Mouse (Mus musculus): ENCODE data around the gene Hvcn1. TPM values are rescaled to one million over a fixed set of nuclear protein-coding genes. Genes with fewer than 3 reads are reported as not detected.
"Not testable (repeated sequence)": the region's sequence is repeated elsewhere in the genome, so short reads cannot be mapped to it uniquely, and the experiment has no call there.

The Hvcn1 gene
- polyA plus RNA-seq, 1 experiment from 2014 or later, result 1.8 TPM

DNA sequence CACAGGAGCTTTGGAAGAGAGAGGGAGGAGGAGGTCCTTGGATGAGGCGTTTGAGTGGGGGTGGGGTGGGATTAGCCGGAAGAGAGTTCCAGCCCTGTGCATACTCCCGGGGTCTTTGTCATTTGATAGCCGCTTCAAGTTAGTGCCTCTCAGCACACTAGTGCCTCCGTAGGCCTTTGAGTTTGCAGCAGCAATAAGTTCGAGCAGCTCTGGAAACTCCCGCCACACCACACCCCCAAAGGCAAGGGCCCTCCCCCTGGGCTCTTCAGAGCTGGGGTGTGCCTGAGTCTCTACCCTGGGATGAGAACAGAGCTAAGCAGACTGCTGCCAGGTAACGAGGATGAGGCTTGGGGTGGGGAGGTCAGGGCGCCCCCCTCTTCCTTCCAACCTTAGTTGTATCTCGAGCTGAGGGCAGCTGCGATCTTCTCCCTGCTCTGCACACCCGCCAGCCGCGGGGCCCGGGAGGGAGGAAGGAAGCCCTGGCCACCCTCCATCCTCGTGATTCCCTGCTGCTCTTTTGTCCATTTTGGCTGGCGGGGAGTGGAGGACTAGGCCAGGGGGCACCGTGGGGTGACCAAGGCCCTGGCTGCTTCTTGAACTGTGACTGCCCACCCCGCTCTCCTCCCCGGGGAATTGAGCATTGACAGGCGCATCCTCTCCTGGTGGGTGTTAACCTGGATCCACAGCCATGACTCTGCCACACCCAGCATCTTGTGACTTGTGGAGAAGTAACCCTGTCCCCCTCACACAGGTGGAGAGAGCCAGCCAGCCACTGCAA lies 3.2 kb downstream of the Hvcn1 start:
- H3K27me3 ChIP-seq, result no peaks in the 10 kb centered on the region
- H3K27ac ChIP-seq, result no peak overlapping the region
- peak overlapping the region; percentile 51; the same call in 1 of the 2 replicates for H3K9ac ChIP-seq
- peaks cover 12% of the 10 kb centered on the region for H3K4me1 ChIP-seq (replicated peaks)
- no peak; the same call in 1 of the 2 replicates for ATAC-seq (ENCODE audit: low FRiP score)
- H3K9me3 ChIP-seq, result no peaks in the 10 kb centered on the region
- no peaks in the 10 kb centered on the region for H3K36me3 ChIP-seq
- peak overlapping the region; percentile 20 for H3K4me3 ChIP-seq
- WGBS, result 4% methylated on average over 21 of the region's 21 CpGs
- H3K4me2 ChIP-seq, result peak overlapping the region; percentile 43

DNA sequence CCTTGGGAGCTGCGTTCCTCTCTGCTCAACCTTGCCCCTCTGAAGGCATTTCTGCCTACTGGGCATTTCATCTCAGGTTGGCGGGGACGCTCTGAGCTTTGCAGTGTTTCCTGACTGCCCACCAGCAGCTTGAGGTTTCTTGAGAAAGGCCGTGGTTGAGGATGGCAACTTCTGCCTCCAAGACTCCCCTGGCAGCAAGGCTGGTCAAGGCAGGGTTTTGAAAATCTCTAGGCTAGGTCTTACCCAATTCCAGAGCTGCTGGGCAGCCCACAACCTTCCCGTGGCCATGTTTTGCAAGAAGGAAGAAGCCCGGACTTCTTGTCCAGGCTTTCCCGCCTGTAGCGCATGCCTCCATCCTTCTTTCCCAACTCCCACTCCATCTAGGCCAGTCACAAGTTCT lies 4.3 kb downstream of the Hvcn1 start:
- WGBS, result 92% methylated on average over 8 of the region's 8 CpGs
- H3K27ac ChIP-seq, result no peak overlapping the region
- H3K4me1 ChIP-seq (replicated peaks), result peaks cover 12% of the 10 kb centered on the region
- no peaks in the 10 kb centered on the region for H3K36me3 ChIP-seq
- H3K9me3 ChIP-seq, result no peaks in the 10 kb centered on the region
- no peak overlapping the region for H3K4me2 ChIP-seq
- no peak overlapping the region for H3K4me3 ChIP-seq
- no peak for ATAC-seq (ENCODE audit: low FRiP score)
- no peaks in the 10 kb centered on the region for H3K27me3 ChIP-seq
- H3K9ac ChIP-seq, result no peak overlapping the region

DNA sequence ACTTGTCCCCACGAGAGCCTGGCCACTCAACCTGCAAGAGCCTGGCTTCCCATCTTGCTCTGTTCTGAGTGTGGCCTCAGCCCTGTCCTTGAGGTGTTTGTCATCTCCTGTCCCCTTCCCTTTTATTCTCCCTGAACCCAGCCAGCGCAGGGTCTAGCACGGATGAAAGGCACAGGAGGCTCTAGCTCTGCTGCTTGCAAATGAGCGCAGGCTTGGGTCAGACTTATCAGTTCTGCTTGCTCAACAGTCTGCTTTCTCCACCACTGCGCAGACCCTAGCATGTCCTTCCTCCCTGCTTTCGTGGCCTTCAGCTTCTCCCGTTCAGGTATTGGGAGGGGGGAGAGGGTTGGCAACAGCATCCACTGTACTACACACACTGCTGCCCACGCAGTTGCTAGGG lies 5.5 kb downstream of the Hvcn1 start:
- Histone ChIP-seq H3K27me3 (no peaks in the 10 kb centered on the region), H3K4me2 (no peak overlapping the region), H3K4me3 (no peak overlapping the region), H3K4me1 (replicated peaks) (peaks cover 12% of the 10 kb centered on the region), H3K9ac (no peak overlapping the region), H3K27ac (no peak overlapping the region), H3K9me3 (no peaks in the 10 kb centered on the region), H3K36me3 (no peaks in the 10 kb centered on the region)
- no peak for ATAC-seq (ENCODE audit: low FRiP score)
- WGBS, result 83% methylated on average over 8 of the region's 8 CpGs

DNA sequence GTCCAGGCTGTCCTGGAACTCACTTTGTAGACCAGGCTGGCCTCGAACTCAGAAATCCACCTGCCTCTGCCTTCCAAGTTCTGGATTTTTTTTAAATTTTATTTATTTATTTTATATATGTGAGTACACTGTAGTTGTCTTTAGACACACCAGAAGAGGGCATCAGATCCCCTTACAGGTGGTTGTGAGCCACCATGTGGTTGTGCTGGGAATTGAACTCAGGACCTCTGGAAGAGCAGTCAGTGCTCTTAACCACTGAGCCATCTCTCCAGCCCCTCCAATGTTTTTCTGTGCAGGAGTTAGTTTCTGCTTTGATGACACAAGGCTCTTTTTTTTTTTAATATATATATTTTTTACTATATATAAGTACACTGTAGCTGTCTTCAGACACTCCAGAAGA lies 6.2 kb downstream of the Hvcn1 start:
- H3K27me3 ChIP-seq; H3K9ac ChIP-seq; H3K9me3 ChIP-seq; H3K36me3 ChIP-seq; H3K27ac ChIP-seq; ATAC-seq (ENCODE audit: low FRiP score); H3K4me3 ChIP-seq; H3K4me2 ChIP-seq: not testable (repeated sequence)
- 97% methylated on average over 1 of the region's 1 CpGs for WGBS
- H3K4me1 ChIP-seq (replicated peaks), result peaks cover 12% of the 10 kb centered on the region

DNA sequence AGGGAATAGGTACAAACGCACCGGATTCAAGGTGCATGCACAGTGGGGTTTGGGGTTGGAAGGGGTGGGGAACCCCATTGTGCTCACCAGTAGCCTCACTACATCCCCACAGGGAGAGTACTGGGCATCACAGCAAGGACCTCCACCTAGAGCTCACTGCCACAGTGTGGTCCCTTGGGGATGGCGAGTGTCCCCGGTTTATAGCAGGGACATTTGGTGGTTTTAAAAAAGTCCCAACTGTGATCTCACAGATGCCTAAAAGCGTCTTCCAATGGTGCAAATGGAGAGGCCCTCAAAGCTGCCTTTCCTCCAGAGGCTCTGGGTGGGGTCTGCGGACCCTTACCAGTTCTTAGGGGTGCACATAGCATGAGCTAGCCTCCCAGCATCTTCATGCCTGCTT lies 7.3 kb downstream of the Hvcn1 start:
- H3K36me3 ChIP-seq, result no peaks in the 10 kb centered on the region
- H3K4me1 ChIP-seq (replicated peaks), result peaks cover 12% of the 10 kb centered on the region
- H3K9ac ChIP-seq, result no peak overlapping the region
- H3K4me3 ChIP-seq, result no peak overlapping the region
- ATAC-seq (ENCODE audit: low FRiP score), result no peak
- WGBS, result 95% methylated on average over 6 of the region's 6 CpGs
- no peaks in the 10 kb centered on the region for H3K9me3 ChIP-seq
- H3K4me2 ChIP-seq, result no peak overlapping the region
- no peaks in the 10 kb centered on the region for H3K27me3 ChIP-seq
- H3K27ac ChIP-seq, result no peak overlapping the region

DNA sequence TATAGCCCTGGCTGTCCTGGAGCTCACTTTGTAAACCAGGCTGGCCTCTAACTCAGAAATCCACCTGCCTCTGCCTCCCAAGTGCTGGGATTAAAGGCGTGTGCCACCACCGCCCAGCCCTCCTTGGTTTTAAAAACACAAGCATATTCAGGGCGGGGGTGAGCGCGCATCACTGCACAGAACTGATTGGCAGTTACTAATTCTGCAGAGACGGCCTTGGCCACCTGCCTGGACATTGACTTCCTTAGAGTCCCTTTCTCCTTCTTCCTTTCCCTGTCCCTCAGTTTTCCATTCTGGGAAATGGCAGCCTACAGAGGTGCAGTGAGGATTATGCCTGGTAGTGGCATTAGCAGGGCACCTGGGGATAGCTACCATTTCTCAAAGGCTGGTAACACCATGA lies 11.0 kb downstream of the Hvcn1 start:
- WGBS, result 81% methylated on average over 6 of the region's 6 CpGs
- ATAC-seq (ENCODE audit: low FRiP score), result no peak

DNA sequence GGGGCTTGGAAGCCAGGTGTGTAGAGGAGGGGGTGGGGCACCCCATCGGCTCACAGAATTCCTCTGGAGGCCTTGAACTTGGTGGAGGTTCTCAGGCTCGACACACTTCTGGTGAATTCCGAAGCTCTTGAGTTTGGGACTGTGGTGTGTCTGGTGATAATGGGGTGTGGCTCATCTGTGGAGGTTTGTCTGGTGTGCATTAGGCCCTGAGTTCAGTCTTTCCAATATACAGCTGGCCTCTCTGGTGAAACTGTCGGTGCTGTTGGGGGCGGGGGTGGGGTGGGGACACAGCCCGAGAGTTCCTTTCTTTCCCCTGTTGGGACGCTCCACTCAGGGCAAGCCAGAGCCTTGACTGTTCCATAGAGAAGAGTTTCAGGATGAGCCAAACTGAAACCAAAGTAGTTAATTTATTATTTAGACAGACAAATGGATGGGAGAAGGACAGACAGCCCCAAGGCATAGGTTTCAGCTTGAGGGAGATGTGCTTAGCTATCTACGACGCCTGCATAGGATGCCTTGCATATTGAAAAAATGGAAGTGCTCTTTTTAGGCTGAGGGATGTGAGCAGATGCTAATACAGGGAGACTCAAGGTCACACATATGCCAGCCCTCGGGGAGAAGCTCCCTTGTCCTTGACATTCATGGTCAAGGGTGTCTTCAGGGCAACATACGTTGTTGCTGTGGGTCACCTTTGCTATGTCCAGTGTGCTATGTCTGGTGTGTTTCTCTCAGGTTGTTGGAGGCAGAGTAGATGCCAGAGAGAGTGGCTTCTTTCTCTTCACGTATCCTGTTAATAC lies 11.7 kb downstream of the Hvcn1 start:
- no peak overlapping the region for H3K27ac ChIP-seq
- no peak overlapping the region for H3K9ac ChIP-seq

More for the DNA sequence above, 11.0 kb downstream of the Hvcn1 start:
- Histone ChIP-seq H3K36me3 (no peaks in the 10 kb centered on the region), H3K9ac (no peak overlapping the region), H3K27me3 (no peaks in the 10 kb centered on the region), H3K4me3 (no peak overlapping the region), H3K4me1 (replicated peaks) (peaks cover 3% of the 10 kb centered on the region; the same call in 1 of the 2 replicates), H3K4me2 (no peak overlapping the region), H3K27ac (no peak overlapping the region), H3K9me3 (no peaks in the 10 kb centered on the region)

DNA sequence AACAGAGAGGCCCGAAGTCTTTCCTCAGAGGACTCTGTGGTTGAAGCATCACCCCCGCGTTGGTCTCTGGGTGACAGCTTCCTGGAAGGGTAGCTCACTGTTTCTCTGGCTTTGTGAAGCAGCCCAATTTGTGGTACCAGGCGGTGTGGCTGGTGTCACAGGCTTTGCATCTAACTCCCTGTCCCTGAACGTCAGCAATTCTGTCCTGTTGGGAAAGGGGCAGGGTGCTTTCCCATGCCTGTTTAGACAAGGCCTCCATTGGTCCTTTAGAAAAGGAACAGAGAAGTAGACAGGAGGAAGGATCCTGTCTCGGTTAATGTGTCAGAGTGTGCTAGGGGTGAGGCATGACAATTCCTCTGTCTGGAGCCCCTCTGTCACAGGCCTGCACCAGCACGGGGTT lies 12.3 kb downstream of the Hvcn1 start:
- H3K27me3 ChIP-seq, result no peaks in the 10 kb centered on the region
- H3K4me2 ChIP-seq, result no peak overlapping the region
- H3K27ac ChIP-seq, result no peak overlapping the region
- ATAC-seq (ENCODE audit: low FRiP score), result no peak
- no peaks in the 10 kb centered on the region for H3K9me3 ChIP-seq
- H3K36me3 ChIP-seq, result no peaks in the 10 kb centered on the region
- H3K4me1 ChIP-seq (replicated peaks), result peaks cover 3% of the 10 kb centered on the region; the same call in 1 of the 2 replicates
- 82% methylated on average over 7 of the region's 7 CpGs for WGBS
- H3K4me3 ChIP-seq, result no peak overlapping the region
- no peak overlapping the region for H3K9ac ChIP-seq

More for the DNA sequence above, 11.7 kb downstream of the Hvcn1 start:
- Histone ChIP-seq H3K9me3 (no peaks in the 10 kb centered on the region), H3K27me3 (no peaks in the 10 kb centered on the region), H3K36me3 (no peaks in the 10 kb centered on the region), H3K4me2 (no peak overlapping the region), H3K4me1 (replicated peaks) (peaks cover 3% of the 10 kb centered on the region; the same call in 1 of the 2 replicates), H3K4me3 (no peak overlapping the region)
- ATAC-seq (ENCODE audit: low FRiP score), result no peak
- 89% methylated on average over 12 of the region's 12 CpGs for WGBS

DNA sequence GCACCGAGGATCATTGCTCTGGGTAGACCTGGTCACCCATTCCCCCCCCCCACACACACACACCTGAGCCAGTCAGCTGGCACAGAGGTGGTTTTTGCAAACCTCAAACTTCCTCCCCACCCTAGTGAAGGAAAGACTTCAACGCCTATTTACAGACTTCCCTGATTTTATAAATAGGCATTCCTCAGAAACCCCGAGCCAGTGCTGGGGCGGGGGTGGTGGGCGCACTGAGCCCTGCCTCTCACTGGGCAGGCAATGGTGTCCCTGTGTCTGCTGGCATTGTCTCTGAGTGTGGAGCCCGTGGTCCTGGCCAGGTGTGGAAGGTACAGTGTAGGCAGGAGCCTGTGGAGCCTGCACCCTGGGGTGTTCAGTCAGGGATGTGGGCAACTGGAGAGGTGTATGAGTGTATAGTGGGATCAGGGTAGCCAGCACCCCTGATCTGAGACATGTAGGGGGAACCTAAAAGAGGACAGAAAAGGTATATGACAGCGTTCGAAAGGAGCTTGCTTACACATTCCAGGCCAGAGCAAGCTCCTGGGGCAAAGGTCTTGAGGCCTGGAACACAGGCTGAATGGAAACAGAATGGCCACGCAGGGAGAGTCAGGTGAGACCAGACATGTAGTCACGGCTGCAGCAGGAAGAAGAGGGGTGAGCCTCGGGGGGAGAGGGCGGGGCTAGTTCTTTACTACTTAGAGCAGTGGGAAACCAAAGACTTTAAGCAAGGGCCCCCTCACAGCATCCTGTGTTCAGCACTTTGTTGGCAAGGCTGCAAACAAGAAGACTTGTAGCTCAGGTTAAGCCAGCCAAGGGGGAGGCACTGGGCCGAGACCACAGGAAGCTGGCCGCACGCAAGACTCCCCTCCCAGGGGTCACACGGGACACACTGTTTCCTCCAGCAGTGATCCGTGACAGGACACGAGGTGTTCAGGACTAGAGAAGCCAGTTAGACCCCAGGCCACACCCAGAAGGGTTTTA lies 13.3 kb downstream of the Hvcn1 start:
- no peaks in the 10 kb centered on the region for H3K36me3 ChIP-seq
- no peaks in the 10 kb centered on the region for H3K9me3 ChIP-seq
- no peak for ATAC-seq (ENCODE audit: low FRiP score)
- no peak overlapping the region for H3K4me3 ChIP-seq
- no peak overlapping the region for H3K4me2 ChIP-seq
- 76% methylated on average over 18 of the region's 18 CpGs for WGBS
- H3K27ac ChIP-seq, result no peak overlapping the region
- H3K4me1 ChIP-seq (replicated peaks), result peaks cover 3% of the 10 kb centered on the region; the same call in 1 of the 2 replicates
- no peaks in the 10 kb centered on the region for H3K27me3 ChIP-seq
- H3K9ac ChIP-seq, result no peak overlapping the region

DNA sequence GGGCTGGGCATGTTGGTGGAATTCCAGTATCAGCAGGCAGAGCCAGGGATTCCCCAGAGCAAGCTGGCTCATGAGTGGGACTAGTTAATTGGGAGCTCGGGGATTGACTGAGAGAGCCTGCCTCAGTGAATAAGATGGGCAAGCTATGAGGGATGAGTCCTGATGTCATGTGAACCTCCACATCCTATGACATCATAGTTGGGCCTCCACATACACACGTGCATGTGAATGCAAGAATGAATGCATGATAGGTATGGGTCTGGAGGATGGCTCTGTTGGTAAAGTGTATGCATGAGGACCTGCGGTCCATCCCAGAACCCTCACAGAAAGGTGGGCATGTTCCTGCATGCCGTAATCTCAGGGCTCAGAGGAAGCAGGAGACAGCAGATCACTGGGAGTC lies 14.5 kb downstream of the Hvcn1 start:
- Histone ChIP-seq H3K27me3 (no peaks in the 10 kb centered on the region), H3K4me3 (no peak overlapping the region), H3K9ac (no peak overlapping the region), H3K36me3 (no peaks in the 10 kb centered on the region), H3K4me1 (replicated peaks) (peaks cover 3% of the 10 kb centered on the region; the same call in 1 of the 2 replicates), H3K27ac (no peak overlapping the region), H3K4me2 (no peak overlapping the region), H3K9me3 (no peaks in the 10 kb centered on the region)
- no peak for ATAC-seq (ENCODE audit: low FRiP score)
- 94% methylated on average over 4 of the region's 4 CpGs for WGBS

DNA sequence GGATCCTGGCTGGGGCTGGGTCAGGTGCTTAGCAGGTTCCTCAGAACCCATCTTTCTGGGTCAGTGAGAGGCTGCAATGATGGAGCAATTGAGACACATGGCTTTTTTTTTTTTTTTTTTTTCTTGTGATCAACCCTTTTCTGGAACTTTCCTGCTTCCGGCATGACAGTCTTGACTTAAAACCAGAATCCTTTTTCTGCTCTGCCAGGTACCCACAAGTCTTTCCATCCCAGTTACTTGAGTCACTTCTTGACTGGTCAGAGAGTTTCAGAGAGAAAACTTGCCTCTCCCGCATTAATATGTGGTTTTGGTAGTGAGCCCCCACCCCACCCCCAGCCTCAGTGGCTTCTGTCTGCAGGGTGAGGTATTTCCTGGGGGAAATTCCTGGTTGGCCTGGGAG lies 17.7 kb downstream of the Hvcn1 start:
- Histone ChIP-seq H3K27me3 (no peaks in the 10 kb centered on the region), H3K27ac (no peak overlapping the region)
- 98% methylated on average over 2 of the region's 2 CpGs for WGBS

More for the DNA sequence above, 17.7 kb downstream of the Hvcn1 start:
- Histone ChIP-seq H3K9me3 (0 out of 2 replicates have a peak, but pooled peaks cover 5% of the 10 kb centered on the region), H3K4me2 (no peak overlapping the region), H3K36me3 (no peaks in the 10 kb centered on the region), H3K4me1 (replicated peaks) (peaks cover 3% of the 10 kb centered on the region; the same call in 1 of the 2 replicates), H3K4me3 (no peak overlapping the region), H3K9ac (no peak overlapping the region)
- ATAC-seq (ENCODE audit: low FRiP score), result no peak

All from hindbrain, embryonic 13.5 days (tissue).